Mouse (Mus musculus) cerebellum, postnatal 4 days (tissue): ENCODE measurements at regions not wholly inside any gene's neighbourhood (a gene's known extent, or its start where the extent isn't known, plus 50 kb on each side); places are given as distances from the start of the nearest gene placed in this dataset.
A peak's percentile ranks its signal among the peaks of the same experiment; 100 is the strongest.

ENCODE experiments used
- DNase-seq, 2 experiments: peaks; one replicate each; pipeline ENCODE4 v3.0.0; 2022; ENCODE audit warnings: low spot score in 2 of 2, mixed read lengths in 1 of 2

- no peak for DNase-seq
Observed at GRCm38 (mm10) chr6:71012436-71012822, 56.1 kb downstream of the Foxi3 start.

- peak; percentile 29 to 72 for DNase-seq
Observed at GRCm38 (mm10) chr6:71012823-71013461, 56.6 kb downstream of the Foxi3 start.

- no peak for DNase-seq
Observed at GRCm38 (mm10) chr6:71016388-71016787, 60.1 kb downstream of the Foxi3 start.

- no peak for DNase-seq
Observed at GRCm38 (mm10) chr6:71021353-71021752, 65.0 kb downstream of the Foxi3 start.

GRCm38 (mm10) chr6:71025472-71025871 lies 69.1 kb downstream of the Foxi3 start:
- DNase-seq = no peak

- no peak for DNase-seq
Observed at GRCm38 (mm10) chr6:71029663-71030062, 73.3 kb downstream of the Foxi3 start.

GRCm38 (mm10) chr6:71030541-71030940 lies 74.2 kb downstream of the Foxi3 start:
- no peak for DNase-seq

- no peak for DNase-seq
Observed at GRCm38 (mm10) chr6:71044241-71044640, 87.9 kb downstream of the Foxi3 start.

- no peak for DNase-seq
Observed at GRCm38 (mm10) chr6:71045261-71045660, 88.9 kb downstream of the Foxi3 start.

GRCm38 (mm10) chr6:71048199-71049094 lies 92.1 kb downstream of the Foxi3 start:
- DNase-seq = peak in 1 of 2 experiments; percentile 37

- no peak for DNase-seq
Observed at GRCm38 (mm10) chr6:71050248-71050647, 93.9 kb downstream of the Foxi3 start.

GRCm38 (mm10) chr6:71050754-71051213 lies 93.5 kb downstream of the Thnsl2 start:
- no peak for DNase-seq

GRCm38 (mm10) chr6:71057209-71057858 lies 86.9 kb downstream of the Thnsl2 start:
- DNase-seq = no peak

- peak in 1 of 2 experiments; percentile 25 for DNase-seq
Observed at GRCm38 (mm10) chr6:71060116-71060515, 84.1 kb downstream of the Thnsl2 start.

GRCm38 (mm10) chr6:71062980-71063379 lies 81.3 kb downstream of the Thnsl2 start:
- no peak for DNase-seq

GRCm38 (mm10) chr6:71065428-71065827 lies 78.8 kb downstream of the Thnsl2 start:
- no peak for DNase-seq

- no peak for DNase-seq
Observed at GRCm38 (mm10) chr6:71069229-71069628, 75.0 kb downstream of the Thnsl2 start.

- DNase-seq = no peak
Observed at GRCm38 (mm10) chr6:71074789-71075191, 69.4 kb downstream of the Thnsl2 start.
